Mouse (Mus musculus) liver, embryonic 11.5 days (tissue): ENCODE results near the gene Art1. TPM values are rescaled to one million over a fixed set of nuclear protein-coding genes. Genes with fewer than 3 reads are reported as not detected.

Experiments used
- ATAC-seq: fragments of 200-750 bp; cut with Nextera tagmentation; replicated peaks from 2 replicates; pipeline ENCODE4 v1.8.0; 2017; ENCODE audit warnings: moderate number of reproducible peaks, mild to moderate bottlenecking, moderate TSS enrichment, moderate library complexity; ENCODE audit not compliant: low FRiP score
- DNase-seq: peaks from one replicate; pipeline ENCODE4 v3.0.0-alpha.2; 2017; ENCODE audit warnings: low spot score
- H3K27ac ChIP-seq: fragments of 300-500 bp; sonication (generic); 2 replicates; pipeline ENCODE4 v1.5.1; 2014; ENCODE audit warnings: mild to moderate bottlenecking, low read depth, low read length, control low read depth
- H3K27me3 ChIP-seq: fragments of 300-500 bp; sonication (generic); replicated peaks from 2 replicates; pipeline ENCODE4 v1.6.1; 2014; ENCODE audit warnings: low read length, mixed read lengths; ENCODE audit not compliant: control insufficient read depth, insufficient read depth
- H3K36me3 ChIP-seq: fragments of 300-500 bp; sonication (generic); 2 replicates; pipeline ENCODE4 v1.6.1; 2014; ENCODE audit warnings: mild to moderate bottlenecking, low read length, moderate library complexity, mixed read lengths; ENCODE audit not compliant: control insufficient read depth, insufficient read depth
- H3K4me1 ChIP-seq: fragments of 300-500 bp; sonication (generic); replicated peaks from 2 replicates; pipeline ENCODE4 v1.6.1; 2014; ENCODE audit warnings: low read length, mixed read lengths; ENCODE audit not compliant: control insufficient read depth, insufficient read depth
- H3K4me2 ChIP-seq: fragments of 300-500 bp; sonication (generic); 2 replicates; pipeline ENCODE4 v1.6.1; 2014; ENCODE audit warnings: mild to moderate bottlenecking, control low read depth, moderate library complexity
- H3K4me3 ChIP-seq: fragments of 300-500 bp; sonication (generic); 2 replicates; pipeline ENCODE4 v1.5.1; 2014; ENCODE audit warnings: low read depth, low read length, control low read depth
- H3K9ac ChIP-seq: fragments of 300-500 bp; sonication (generic); 2 replicates; pipeline ENCODE4 v1.6.1; 2014; ENCODE audit warnings: low read depth, low read length, control low read depth
- H3K9me3 ChIP-seq: fragments of 300-500 bp; sonication (generic); 2 replicates; pipeline ENCODE4 v1.6.1; 2016; ENCODE audit warnings: low read length, inconsistent platforms, mixed read lengths; ENCODE audit not compliant: control insufficient read depth
- WGBS: fragments of 180-500 bp; shearing (Covaris S2); extraction: QIAGEN DNeasy Blood & Tissue Kit; methylation state at CpG from one replicate; pipeline ENCODE4 v1.1.7; 2014; 5-methylcytosine and 5-hydroxymethylcytosine counted together
- polyA plus RNA-seq: library from polyadenylated mRNA; unstranded; fragments of >200 nt; fragmentation: Nextera tagmentation; extraction: Ambion mirVana; gene quantifications from 2 replicates; pipeline ENCODE4 v1.2.1, GENCODE M21; 2014

Art1 gene
- 0.38 and 1.1 TPM in 2 replicates for polyA plus RNA-seq

DNA sequence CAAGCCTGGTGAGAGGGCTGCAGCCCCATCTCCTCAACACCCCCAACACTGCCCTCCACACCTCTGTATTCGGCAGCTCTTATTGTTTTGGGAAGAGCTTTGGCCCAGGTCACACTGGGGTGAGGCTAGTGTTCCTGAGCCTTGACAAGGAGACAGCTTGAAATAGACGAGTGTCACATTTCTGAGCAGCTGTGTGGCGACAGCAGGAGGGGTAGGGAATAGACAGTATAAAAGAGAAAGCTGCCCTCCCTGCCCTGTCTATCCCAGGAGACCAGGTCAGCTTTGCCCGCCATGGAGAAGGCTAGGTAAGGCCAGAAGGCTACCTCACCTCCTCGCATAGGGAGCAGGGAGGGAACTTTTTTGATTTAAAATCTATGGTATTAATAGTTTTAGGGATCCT, at the start of gene Art1:
TSS of gene Art1 (plus strand) at position 257 of the 400 bp plus-strand sequence.
- Histone ChIP-seq H3K4me1 (peaks cover 14% of the 10 kb centered on the region; the same call in 1 of the 2 replicates), H3K9me3 (no peaks in the 10 kb centered on the region), H3K9ac (no peak within 1 kb of the TSS), H3K27me3 (peaks cover 8% of the 10 kb centered on the region), H3K27ac (no peak within 1 kb of the TSS), H3K36me3 (no peaks in the 10 kb centered on the region), H3K4me2 (no peak within 1 kb of the TSS; the same call in 1 of the 2 replicates), H3K4me3 (no peak within 1 kb of the TSS)
- ATAC-seq (no peak), DNase-seq (no peak)
- 61% methylated on average over 5 of the region's 5 CpGs for WGBS

DNA sequence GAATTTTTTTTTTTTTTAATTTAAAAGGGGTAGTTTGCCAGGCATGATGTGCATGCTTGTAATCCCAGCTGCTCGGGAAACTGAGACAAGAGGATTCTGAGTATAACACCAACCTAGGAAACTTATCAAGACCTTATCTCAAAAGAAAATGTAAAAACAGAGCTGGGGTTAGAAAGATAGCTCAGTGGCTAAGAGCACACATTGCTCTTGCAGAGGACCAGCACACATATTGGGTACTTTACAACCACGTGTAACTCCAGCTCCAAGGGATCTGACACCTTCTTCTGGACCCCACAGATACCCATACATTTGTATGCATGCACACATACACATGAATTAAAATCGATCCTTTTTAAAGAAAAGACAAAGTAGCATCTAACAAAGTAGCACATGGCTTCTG, 40.2 kb upstream of the Art1 start:
- H3K27ac ChIP-seq, result no peak overlapping the region
- H3K4me2 ChIP-seq, result no peak overlapping the region
- 65% methylated on average over 3 of the region's 3 CpGs for WGBS

DNA sequence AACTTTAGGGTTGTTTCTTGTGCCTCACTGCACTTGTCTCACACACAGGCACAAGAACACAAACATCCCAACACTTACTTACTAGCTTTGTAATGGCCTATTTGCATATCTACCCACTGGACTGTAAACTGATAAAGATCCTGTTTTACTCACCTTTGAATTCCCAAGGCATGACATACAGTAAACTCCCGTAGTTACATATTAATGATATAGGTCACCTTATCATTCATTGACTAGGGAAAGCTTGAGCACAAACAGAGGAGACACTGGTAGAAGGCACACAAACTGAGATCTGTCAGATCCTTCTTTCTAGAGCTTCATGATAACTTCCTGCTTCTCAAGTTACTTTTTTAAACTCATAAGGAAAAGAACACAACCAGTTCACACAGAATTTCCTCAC, 39.3 kb upstream of the Art1 start:
- no peak for DNase-seq
- no peak for ATAC-seq
- Histone ChIP-seq H3K27me3 (no peaks in the 10 kb centered on the region), H3K9me3 (no peaks in the 10 kb centered on the region), H3K4me3 (no peak overlapping the region), H3K36me3 (peaks cover 6% of the 10 kb centered on the region; the same call in 1 of the 2 replicates), H3K9ac (no peak overlapping the region), H3K4me2 (no peak overlapping the region), H3K27ac (no peak overlapping the region), H3K4me1 (peaks cover 15% of the 10 kb centered on the region)
- 67% methylated on average over 1 of the region's 1 CpGs for WGBS

More for the DNA sequence above, 40.2 kb upstream of the Art1 start:
- no peaks in the 10 kb centered on the region for H3K9me3 ChIP-seq
- H3K9ac ChIP-seq, result no peak overlapping the region
- peaks cover 6% of the 10 kb centered on the region; the same call in 1 of the 2 replicates for H3K36me3 ChIP-seq
- no peaks in the 10 kb centered on the region for H3K27me3 ChIP-seq
- DNase-seq (no peak), ATAC-seq (no peak)
- H3K4me3 ChIP-seq, result no peak overlapping the region
- peaks cover 15% of the 10 kb centered on the region for H3K4me1 ChIP-seq

DNA sequence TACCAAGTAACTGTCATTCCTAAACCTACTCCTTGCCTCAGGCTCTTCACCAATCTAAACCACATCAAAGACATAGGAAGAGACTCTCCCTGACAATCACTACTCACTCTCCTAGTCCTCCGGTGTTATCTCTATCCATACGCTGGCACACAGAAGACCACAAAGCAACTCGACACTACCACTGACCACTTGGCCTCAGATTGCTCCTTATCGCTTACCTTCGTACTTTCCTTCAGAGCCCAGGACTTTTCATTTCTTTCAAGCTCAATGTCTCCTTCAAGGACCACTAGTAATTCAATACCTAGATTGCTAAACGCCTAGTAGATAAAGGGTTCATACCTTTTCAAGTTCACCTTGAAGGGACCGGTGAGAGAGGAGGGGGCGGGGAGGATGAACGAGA, 37.7 kb upstream of the Art1 start:
- peak overlapping the region; percentile 30; the same call in 1 of the 2 replicates for H3K9ac ChIP-seq
- no peaks in the 10 kb centered on the region for H3K27me3 ChIP-seq
- peaks cover 5% of the 10 kb centered on the region; the same call in 1 of the 2 replicates for H3K36me3 ChIP-seq
- DNase-seq (no peak), ATAC-seq (no peak)
- peaks cover 15% of the 10 kb centered on the region for H3K4me1 ChIP-seq
- H3K27ac ChIP-seq, result no peak overlapping the region
- H3K4me2 ChIP-seq, result peak overlapping the region; percentile 78
- H3K9me3 ChIP-seq, result no peaks in the 10 kb centered on the region
- 50% methylated on average over 9 of the region's 9 CpGs for WGBS
- H3K4me3 ChIP-seq, result peak overlapping the region; percentile 70

DNA sequence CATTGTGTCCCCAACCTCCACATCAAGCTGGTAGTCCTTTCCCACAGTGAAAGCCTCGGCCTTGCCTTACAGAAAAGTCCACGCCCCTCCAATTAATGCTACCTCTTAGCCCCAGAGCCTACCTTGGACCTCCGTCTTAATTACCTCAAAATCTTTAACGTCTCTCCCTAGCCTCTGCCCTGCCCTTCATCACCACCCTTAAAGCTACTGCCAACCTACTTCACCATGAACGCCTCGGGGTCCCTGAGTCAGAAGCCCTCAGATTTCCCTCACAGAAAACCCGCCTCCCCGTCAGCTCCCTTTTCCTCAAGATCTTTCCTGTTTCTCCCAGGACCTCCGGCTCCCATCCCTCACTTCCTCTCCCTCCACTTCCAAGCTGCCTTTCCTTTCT, 36.9 kb upstream of the Art1 start:
- peak; percentile 6; the same call in 1 of the 2 replicates for ATAC-seq
- WGBS, result 1% methylated on average over 9 of the region's 9 CpGs

DNA sequence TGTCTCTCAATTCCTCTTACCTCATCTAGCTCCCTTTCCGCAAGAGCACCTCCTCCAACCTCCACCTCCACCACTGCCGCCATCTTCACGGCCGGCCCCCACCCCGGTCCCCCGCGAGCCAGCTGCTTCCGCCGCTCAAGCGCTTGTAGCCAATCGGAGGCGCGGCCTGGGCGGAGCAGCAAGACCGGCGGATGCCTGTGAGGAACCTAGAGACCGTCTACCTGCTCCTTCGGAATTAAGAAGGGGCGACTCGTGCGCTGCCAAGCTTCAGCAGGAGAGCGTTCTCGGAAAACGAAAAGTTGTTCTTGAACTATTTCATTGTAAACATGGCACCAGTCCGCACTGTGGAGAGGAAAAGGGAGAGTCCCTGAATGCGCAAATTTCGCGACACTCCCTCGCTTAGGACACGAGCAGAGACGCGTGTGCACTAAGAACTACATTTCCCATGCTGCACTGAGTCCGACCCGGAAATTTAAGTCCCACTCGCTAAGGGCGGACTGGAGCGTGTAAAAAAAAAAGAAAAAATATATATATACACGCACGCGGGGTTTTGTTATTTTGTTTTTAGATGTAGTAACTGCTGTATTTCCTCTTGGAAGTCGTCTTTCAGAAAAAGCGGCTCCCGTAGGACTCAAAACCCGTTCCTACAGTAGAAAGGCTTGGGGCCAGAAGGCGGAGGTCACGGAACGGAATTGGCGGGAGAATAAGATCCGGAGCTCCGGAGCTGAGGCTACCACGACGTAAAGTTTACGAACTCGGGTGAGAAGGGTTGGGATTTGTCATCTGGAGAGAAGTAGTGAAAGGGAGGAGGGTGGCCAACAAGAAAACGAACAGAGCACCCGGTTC, 36.3 kb upstream of the Art1 start, which contains the start of the genes Rnf121, Xndc1 and Xntrpc:
TSS of gene Rnf121 (minus strand) at position 424 of the 846 bp plus-strand sequence.
TSS of gene Xndc1 (plus strand) at position 466 of the 846 bp plus-strand sequence.
TSS of gene Xntrpc (plus strand) at position 668 of the 846 bp plus-strand sequence.
- Histone ChIP-seq H3K36me3 (no peaks in the 10 kb centered on the region; the same call in 1 of the 2 replicates), H3K4me3 (peak within 1 kb of the TSS; percentile 70), H3K4me1 (peaks cover 15% of the 10 kb centered on the region), H3K9me3 (no peaks in the 10 kb centered on the region), H3K4me2 (peak within 1 kb of the TSS; percentile 78), H3K27ac (peak within 1 kb of the TSS; percentile 17), H3K27me3 (no peaks in the 10 kb centered on the region), H3K9ac (peak within 1 kb of the TSS; percentile 70)
- DNase-seq (peak; percentile 93), ATAC-seq (peak; percentile 98)
- WGBS, result under 1% methylated on average over 56 of the region's 56 CpGs

More for the DNA sequence above, 36.9 kb upstream of the Art1 start:
- H3K27me3 ChIP-seq, result no peaks in the 10 kb centered on the region
- DNase-seq, result no peak
- peak overlapping the region; percentile 16; the same call in 1 of the 2 replicates for H3K27ac ChIP-seq
- peak overlapping the region; percentile 70 for H3K9ac ChIP-seq
- H3K4me2 ChIP-seq, result peak overlapping the region; percentile 78
- H3K4me3 ChIP-seq, result peak overlapping the region; percentile 70
- no peaks in the 10 kb centered on the region; the same call in 1 of the 2 replicates for H3K36me3 ChIP-seq
- H3K9me3 ChIP-seq, result no peaks in the 10 kb centered on the region
- H3K4me1 ChIP-seq, result peaks cover 15% of the 10 kb centered on the region

DNA sequence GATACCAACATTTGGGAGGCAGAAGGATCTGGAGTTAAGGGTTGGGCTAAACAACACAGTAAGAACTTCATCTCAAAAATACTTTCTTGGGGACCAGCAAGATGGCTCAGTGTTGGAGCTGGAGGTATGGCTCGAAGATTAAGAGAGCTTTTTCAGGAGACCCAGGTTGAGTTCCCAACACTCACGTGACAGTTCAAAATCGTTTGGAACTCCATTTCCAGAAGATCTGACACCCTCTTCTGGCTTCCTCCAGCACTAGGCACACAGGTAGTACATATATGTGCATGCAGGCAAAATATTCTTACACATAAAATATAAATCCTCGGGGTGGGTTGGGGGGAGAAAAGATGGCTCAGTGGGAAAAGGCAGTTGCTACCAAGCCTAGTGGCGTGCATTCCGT, 35.2 kb upstream of the Art1 start:
- H3K27ac ChIP-seq, result no peak overlapping the region
- H3K4me3 ChIP-seq, result peak overlapping the region; percentile 70
- H3K27me3 ChIP-seq, result no peaks in the 10 kb centered on the region
- H3K9ac ChIP-seq, result peak overlapping the region; percentile 70
- H3K36me3 ChIP-seq, result no peaks in the 10 kb centered on the region; the same call in 1 of the 2 replicates
- no peak for DNase-seq
- WGBS, result 69% methylated on average over 6 of the region's 6 CpGs
- H3K4me1 ChIP-seq, result peaks cover 13% of the 10 kb centered on the region
- H3K4me2 ChIP-seq, result peak overlapping the region; percentile 78
- ATAC-seq, result no peak
- no peaks in the 10 kb centered on the region for H3K9me3 ChIP-seq

DNA sequence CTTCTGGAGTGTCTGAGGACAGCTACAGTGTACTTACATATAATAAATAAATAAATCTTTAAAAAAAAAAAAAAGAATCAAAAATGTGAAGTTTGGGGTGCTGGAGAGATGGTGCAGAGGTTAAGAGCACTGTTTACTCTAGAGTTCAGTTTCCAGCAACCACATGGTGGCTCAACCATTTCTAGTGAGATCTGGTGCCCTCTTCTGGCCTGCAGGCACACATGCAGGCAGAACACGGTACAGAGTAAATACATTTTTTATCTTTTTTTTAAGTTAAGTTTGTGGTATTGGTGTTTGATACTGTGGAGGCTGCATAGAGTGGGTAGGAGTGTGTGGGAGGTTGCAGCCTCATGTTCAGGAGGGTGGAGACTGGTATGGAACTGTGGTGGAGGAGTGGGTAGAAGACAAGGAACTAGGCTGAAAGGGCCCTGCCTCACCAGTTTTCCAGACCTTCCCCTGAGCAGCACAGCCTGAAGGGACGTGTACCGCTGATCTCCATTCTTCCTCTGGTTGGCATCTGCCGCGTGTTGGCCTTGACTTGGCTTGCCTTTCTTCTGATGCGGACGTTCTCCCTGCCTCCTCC, 24.7 kb upstream of the Art1 start:
- no peaks in the 10 kb centered on the region for H3K9me3 ChIP-seq
- DNase-seq (peak; percentile 31), ATAC-seq (peak; percentile 29)
- H3K27me3 ChIP-seq, result no peaks in the 10 kb centered on the region
- no peaks in the 10 kb centered on the region for H3K4me1 ChIP-seq
- H3K27ac ChIP-seq, result no peak overlapping the region
- WGBS, result 75% methylated on average over 7 of the region's 7 CpGs
- H3K4me3 ChIP-seq, result no peak overlapping the region
- H3K4me2 ChIP-seq, result no peak overlapping the region
- H3K36me3 ChIP-seq, result peaks cover 45% of the 10 kb centered on the region
- no peak overlapping the region for H3K9ac ChIP-seq
